Mouse (Mus musculus) gastrocnemius, adult 2 months (tissue): Measurements from ENCODE around the gene Dnah7a. TPM values are rescaled to one million over a fixed set of nuclear protein-coding genes. Genes with fewer than 3 reads are reported as not detected.
"Not testable (repeated sequence)": the region's sequence is repeated elsewhere in the genome, so short reads cannot be mapped to it uniquely, and the experiment has no call there.

Source experiments
- DNase-seq: peaks from one replicate; pipeline ENCODE4 v3.0.0; 2022
- H3K27ac ChIP-seq: fragments of 200-600 bp; 2 replicates; pipeline ENCODE4 v1.8.1; 2022; ENCODE audit warnings: mild to moderate bottlenecking
- H3K4me3 ChIP-seq: fragments of 200-600 bp; 2 replicates; pipeline ENCODE4 v1.8.1; 2022; ENCODE audit warnings: mild to moderate bottlenecking, moderate library complexity
- CTCF ChIP-seq: fragments of 200-600 bp; IDR thresholded peaks from 2 replicates; pipeline ENCODE4 v1.8.1; 2022; ENCODE audit warnings: antibody characterized with exemption, mild to moderate bottlenecking, moderate library complexity
- intact Hi-C: fragments of 180-260 bp; cut with DNase I; formaldehyde crosslinking; loops from one replicate; pipeline ENCODE4 v1.15.1; 2025
- long read RNA-seq, 2 experiments: library from polyadenylated mRNA; stranded (forward); transcript quantifications; one replicate each; pipeline ENCODE4 v2.0.0; 2021
- total RNA-seq, 2 experiments: library from RNA; stranded (reverse); gene quantifications; 2 replicates each; pipeline ENCODE4 v1.2.3; 2021

Dnah7a gene
- total RNA-seq: not detected
- long read RNA-seq, experiment 1: 0 reads
- long read RNA-seq, experiment 2: 0 reads

DNA sequence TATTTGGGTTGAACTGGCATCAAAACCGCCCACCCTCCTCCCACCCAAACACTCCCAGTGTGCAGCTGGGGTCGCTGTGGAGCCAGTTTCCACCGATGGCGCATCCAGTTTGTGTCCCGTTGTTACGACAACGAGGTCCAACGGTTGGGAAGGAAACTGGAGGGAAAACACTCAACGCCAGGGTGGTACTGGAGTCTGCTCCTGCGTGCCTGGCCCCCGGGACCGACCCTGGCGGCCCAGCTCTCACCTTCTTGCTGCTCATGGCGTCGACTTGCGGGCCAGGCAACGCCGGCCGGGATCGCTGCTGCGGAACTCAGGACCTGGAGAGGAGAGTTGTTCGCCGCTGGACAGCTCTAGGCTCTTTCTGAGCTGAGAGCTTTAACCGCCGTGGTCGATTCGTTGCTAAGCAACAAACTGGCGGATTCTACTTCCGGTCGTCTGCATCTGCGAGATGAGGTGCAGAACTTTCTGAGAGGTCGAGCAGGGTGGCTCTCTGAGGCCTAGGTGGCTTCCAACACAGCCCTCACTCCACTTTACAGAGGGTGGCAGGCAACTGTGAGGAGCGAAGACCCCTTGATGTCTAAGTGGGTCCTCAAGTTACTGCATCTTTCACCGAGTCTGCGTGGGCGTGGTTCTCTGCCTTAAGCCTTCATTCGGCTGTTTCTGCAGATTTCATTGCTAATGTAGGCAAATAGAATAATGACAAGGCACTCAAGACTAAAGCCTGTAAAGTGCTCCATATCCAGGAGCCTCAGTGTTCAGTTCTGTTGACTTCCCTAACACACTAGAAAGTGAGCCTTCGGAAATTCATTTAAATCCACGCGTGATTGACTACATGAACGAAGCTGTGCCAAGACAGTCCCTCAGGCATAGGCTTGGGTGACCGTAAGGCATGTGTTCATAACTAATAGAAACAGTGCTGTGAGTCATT, at the start of gene Dnah7a:
TSS of gene Dnah7a (minus strand) at position 354 of the 931 bp plus-strand sequence.
- TF ChIP-seq CTCF: peak; percentile 7; the same call in 1 of the 2 replicates
- peak within 1 kb of the TSS; percentile 67 for H3K4me3 ChIP-seq
- no peak within 1 kb of the TSS for H3K27ac ChIP-seq
- intact Hi-C loops: no loop called here
- DNase-seq: peak; percentile 32

DNA sequence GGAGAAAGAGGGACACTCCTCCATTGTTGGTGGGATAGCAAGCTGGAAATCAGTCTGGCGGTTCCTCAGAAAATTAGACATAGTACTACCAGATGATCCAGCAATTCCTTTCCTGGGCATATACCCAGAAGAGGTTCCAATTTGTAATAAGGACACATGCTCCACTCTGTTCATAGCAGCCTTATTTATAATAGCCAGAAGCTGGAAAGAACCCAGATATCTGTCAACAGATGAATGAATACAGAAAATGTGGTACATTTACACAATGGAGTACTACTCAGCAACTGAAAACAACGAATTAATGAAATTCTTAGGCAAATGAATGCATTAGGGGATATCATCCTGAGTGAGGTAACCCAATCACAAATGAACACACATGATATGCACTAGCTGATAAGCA, 46.9 kb upstream of the Dnah7a start:
- intact Hi-C loops, H3K4me3 ChIP-seq, H3K27ac ChIP-seq, DNase-seq: not testable (repeated sequence)

DNA sequence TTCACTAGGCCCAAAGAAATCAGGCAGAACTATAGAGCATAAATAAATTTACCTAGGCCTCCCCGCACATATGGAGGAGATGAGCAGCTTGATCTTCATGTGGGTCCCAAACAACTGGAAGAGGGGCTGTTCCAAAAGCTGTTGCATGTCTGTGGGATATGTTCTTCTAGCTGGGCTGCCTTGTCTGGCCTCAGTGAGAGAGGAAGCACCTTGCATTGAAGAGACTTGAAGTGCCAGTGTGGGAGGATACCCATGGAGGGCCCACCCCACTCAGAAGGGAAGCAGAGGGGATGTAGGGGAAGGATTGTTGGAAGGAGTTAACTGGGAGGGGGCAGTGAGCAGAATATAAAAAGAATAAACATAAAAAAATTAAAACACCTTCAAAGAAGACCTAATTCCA, 44.6 kb upstream of the Dnah7a start:
- no peak for TF ChIP-seq CTCF
- no peak overlapping the region for H3K27ac ChIP-seq
- no peak for DNase-seq
- no peak overlapping the region for H3K4me3 ChIP-seq
- intact Hi-C loops: no loop called here

DNA sequence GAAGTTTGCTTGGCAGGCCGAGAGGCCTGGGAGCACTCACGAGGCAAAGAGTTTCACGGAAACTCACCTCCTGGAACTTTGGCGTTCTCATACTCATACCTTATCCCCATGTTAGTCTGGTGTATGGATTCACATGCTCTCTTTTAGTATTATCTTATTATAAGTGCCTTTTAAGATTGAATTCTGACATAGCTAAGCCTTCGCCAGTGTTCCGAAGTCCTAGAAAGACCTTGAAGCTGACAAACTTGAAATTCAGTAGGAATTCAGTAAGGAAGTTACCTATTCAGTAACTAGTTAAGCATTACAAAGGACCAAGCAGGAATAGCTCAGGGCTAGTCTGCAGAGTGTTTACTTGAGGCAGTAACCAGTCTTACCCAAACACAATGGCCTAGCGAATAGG, 44.1 kb upstream of the Dnah7a start:
- H3K27ac ChIP-seq, DNase-seq, H3K4me3 ChIP-seq, intact Hi-C loops: not testable (repeated sequence)

DNA sequence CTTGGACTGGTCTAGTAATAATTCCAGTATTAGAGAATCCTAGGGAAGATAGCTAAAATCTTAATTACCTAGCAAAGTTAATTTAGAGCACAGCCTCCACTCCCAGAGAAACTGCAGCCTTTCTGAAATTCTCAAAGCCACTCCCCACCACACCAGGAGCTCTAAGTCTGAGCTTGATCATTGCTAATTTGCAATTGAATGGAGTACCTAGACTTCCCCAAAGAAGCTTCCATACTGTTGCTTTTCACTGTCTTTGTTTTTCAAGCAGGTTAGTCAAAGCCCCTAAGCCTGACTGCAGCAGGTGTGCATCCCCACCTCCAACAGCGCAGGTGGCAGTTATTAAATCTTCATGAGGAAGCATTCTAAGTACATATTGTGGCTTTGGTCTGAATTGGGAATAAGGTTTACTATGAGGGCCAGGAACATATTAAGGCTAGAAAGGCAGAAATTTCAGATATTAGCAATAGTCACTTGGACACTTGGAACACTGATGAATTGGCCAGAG, 43.3 kb upstream of the Dnah7a start:
- intact Hi-C loops, H3K4me3 ChIP-seq, H3K27ac ChIP-seq, DNase-seq: not testable (repeated sequence)

DNA sequence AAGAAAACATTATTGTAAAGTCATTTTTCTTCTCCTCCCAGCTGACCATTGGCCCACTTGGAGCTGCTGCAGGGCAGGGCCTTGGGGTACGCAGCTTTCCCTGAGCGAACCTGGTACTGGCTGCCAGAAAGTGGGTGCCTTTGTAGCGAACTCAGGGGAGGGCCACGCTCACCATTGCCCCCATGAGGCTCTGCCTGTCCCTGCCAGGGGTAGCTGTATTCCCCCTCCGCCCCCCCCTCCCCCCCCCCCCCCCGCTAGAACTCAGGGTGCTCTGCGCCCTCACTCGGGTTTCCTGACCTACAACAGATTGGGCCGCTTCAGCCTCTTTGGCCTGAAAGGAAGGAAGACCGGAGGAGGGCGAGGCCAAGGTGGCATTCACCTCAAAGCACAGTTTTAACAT, 42.0 kb upstream of the Dnah7a start:
- no peak for DNase-seq
- H3K4me3 ChIP-seq: no peak overlapping the region
- TF ChIP-seq CTCF: no peak
- H3K27ac ChIP-seq: no peak overlapping the region
- intact Hi-C loops: no loop called here

DNA sequence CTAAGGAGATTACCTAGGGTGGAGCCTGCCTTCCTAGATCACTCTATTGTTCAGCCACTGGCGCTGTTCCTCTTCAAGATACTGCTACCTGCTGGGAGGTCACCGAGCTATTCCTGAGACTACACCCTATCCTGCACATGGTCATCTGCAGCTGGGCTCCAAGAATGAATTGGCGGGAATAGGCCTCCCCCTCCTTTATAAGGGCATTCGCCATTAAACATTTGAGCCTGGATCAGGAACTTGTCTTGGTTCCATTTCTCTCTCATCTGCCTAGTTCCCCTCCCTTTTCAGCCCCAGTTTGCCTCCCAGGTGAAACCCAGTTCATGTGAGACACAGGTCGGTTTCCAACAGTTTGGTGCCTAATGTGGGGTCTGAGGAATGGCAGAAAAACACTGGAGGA, 39.4 kb upstream of the Dnah7a start:
- Histone ChIP-seq H3K27ac (no peak overlapping the region), H3K4me3 (no peak overlapping the region)
- intact Hi-C loops: no loop called here
- no peak for TF ChIP-seq CTCF
- no peak for DNase-seq

DNA sequence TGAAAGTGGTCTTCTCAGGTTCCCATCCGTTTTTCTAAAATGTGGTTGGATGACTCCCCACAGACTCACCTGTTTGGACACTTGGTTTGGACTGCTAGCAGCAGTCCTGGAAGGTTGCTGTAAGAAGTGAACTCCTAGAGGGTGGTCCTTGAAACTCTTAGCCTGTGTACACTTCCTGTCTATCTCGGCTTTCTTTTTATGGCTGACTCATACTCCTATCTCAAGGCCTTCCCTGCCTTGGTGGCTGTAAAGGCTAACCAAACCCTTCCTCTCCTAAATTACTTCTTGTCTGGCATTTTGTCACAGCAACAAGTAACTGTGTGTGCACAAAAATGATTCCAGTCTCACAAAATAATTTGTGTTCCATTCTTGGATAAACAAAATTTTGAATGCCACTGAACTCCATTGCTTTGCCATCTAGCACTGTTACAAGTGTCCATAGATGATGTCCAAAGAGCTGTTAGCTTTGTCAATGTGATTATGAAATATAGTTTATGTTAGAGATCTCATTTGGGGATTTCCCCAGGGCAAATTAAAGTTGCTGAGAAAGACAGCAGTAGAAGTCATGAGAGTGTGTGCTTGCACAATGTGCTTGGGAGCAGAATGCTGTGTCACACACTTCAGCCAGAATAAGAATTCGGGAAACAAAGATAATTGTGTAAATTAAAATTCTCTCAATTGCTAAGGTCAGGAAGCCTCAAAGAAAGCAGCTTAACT, 35.3 kb upstream of the Dnah7a start:
- intact Hi-C loops: no loop called here
- no peak for DNase-seq
- no peak overlapping the region for H3K4me3 ChIP-seq
- H3K27ac ChIP-seq: no peak overlapping the region
- TF ChIP-seq CTCF: no peak

DNA sequence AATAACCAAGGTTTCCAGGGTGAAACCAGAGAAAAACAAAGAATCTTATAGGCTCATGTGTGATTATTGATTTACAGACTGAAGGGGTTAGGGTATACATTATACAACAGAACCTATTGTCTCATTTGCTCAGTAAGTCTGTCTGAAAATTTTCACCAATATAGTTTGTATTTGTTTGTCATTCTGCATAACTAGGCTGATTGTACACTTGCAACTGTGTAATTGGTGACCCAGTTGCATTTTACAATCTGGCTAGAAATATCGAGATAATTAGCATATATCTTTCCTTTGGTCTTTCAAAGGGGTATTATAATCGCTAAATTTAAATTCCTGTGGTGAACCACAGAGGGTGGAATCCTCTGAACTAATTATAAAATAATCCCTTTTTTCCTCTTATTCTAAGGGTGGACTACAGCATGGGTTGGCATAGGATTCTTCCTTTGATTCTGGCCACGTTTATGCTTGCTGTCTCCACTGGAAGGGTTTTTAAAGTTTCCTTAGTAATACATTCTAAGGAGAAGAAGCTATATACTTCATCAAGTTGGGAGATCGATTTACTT, 34.3 kb upstream of the Dnah7a start:
- no peak overlapping the region for H3K27ac ChIP-seq
- H3K4me3 ChIP-seq: no peak overlapping the region
- intact Hi-C loops: no loop called here
- no peak for TF ChIP-seq CTCF
- no peak for DNase-seq

DNA sequence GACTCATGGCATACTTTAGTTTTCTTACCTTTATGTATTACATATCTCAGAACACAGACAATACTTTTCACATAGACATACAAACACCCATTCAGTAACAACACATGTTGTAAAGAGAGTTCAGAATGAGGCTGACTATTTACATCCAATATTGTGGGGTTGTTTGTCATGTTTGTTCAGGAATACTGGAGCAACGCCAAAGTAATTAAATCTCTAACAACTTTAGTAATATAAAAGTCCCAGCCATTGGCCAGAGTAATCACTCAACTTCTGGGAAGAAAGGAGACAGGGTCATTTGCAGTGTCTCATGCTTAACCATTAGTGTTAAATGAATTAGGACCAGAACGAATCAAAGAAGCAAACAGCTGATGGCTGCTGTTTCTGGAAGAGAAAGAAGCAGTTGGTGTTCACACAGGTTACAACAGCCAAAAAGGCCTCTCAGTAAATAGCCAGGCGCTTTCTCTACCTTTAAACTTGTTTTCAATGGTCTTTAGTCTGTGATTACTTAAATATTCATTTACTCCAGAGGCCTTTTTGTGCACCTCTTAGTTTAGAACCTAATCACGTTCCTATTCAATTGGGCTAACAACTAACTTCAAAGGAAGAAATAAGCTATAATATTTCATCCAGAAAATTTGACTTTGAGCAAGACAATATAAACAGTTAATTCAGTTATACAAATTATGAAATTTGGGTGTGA, 33.6 kb upstream of the Dnah7a start:
- H3K27ac ChIP-seq, DNase-seq, intact Hi-C loops, H3K4me3 ChIP-seq: not testable (repeated sequence)

DNA sequence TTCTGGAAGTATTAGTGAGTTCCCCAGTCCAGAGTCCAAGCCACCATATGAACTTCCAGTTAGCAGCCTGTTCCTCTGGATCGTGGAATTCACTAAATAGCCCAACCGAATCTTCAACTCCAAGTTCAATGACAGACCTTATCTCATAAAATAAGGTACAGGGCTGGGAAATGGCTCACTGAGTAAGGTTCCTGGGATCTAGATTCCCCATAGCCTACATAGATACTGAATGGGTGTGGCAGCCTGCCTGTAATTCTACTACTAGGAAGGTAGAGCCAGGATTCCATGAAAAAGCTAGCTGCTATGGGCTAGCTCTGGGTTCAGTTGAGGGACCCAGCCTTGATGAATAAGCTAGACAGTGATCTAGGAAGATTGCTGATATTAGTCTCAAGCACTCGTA, 30.0 kb upstream of the Dnah7a start:
- Histone ChIP-seq H3K4me3 (no peak overlapping the region), H3K27ac (no peak overlapping the region)
- intact Hi-C loops: no loop called here
- TF ChIP-seq CTCF: no peak
- no peak for DNase-seq

DNA sequence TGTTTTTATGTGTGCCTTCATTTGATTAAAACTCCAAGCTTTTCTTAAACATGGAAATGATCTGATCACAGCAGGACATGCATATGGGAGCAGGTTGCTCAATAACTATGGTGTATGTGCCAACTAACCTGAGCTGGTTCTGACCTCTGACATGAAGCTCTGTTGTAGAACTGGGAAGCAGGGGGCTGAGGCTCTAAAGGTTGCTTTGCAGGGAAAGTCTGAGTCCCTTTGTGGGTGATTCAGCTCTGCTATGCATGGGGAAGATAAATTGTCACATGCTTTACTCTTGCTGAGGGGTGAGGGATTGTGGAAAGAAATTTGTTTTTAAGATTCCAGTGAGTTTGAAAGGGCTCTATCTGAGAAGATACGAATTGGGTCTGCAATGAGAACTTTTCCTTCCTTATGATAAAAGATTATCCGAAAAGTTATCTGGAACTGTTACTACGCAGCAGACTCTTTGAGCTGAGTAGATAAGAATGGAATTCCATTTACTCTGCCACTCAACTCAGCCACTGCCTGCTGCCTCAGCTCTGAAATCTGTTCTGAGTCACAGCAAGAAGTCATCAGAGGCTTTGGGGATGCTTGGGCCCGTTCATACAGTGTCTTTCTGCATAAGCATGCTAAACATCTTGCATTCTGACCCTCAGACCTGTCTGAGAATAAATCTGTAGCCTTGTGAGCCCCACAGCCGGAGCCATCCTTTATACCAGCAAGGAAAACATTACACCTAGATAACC, 22.1 kb upstream of the Dnah7a start:
- TF ChIP-seq CTCF: no peak

More for the DNA sequence above, 22.1 kb upstream of the Dnah7a start:
- intact Hi-C loops: loop anchor here (10.0 kb wide), 1 partner anchor 166 kb away; no protein-coding TSS in a partner anchor
- H3K4me3 ChIP-seq: no peak overlapping the region
- no peak for DNase-seq
- no peak overlapping the region for H3K27ac ChIP-seq
